Mouse (Mus musculus) brain, embryonic 14.5 days (tissue): Measurements from ENCODE around the gene Zc3h12c.

ENCODE experiments used
- CTCF ChIP-seq: fragments of 200-500 bp; IDR thresholded peaks from 2 replicates; pipeline ENCODE4 v1.5.1; 2012; ENCODE audit warnings: inconsistent platforms, mild to moderate bottlenecking, moderate library complexity, borderline replicate concordance; ENCODE audit not compliant: insufficient read depth, insufficient read length; ENCODE audit errors: extremely low read depth
- POLR2A ChIP-seq: fragments of 200-500 bp; IDR thresholded peaks from 2 replicates; pipeline ENCODE4 v1.6.1; 2012; ENCODE audit warnings: mild to moderate bottlenecking, inconsistent platforms, borderline replicate concordance; ENCODE audit not compliant: poor library complexity, insufficient read depth, insufficient read length, severe bottlenecking; ENCODE audit errors: extremely low read depth

- TF ChIP-seq CTCF (no peak), POLR2A (no peak)
These were observed 1.3 kb downstream of the Zc3h12c start for GRCm38 (mm10) chr9:52167084-52167483.
